Mouse (Mus musculus) adrenal gland, postnatal 25 days (tissue): ENCODE measurements around the gene Syt1. TPM values are rescaled to one million over a fixed set of nuclear protein-coding genes. Genes with fewer than 3 reads are reported as not detected.
A peak's percentile ranks its signal among the peaks of the same experiment; 100 is the strongest.

Experiments
- DNase-seq: peaks from one replicate; pipeline ENCODE4 v3.0.0; 2021; ENCODE audit warnings: mixed read lengths
- total RNA-seq: library from RNA; stranded (reverse); gene quantifications from 2 replicates; pipeline ENCODE4 v1.2.3, GENCODE M21; 2021

The Syt1 gene
- total RNA-seq, 1 experiment from 2014 or later: 12.4 TPM

DNA sequence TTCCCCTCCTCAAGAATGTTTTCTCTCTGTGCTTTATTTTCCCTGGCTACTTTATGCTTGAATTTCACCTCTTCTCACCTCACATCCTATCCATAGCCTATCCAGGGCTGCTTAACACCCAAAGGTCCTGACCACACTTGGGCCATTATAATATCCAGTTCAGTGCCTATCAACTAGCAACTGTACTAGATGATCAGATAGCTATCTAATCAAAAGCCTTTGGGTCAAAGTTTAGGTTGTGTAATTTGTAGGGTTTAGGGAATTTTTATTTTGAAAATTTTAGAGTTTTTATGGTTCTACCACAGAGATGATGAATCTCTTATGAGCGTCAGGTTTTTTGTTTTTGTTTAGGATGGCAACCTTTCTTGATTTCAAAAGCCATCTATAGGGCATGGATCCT lies 125.0 kb downstream of the Syt1 start:
- DNase-seq: no peak

GRCm38 (mm10) chr10:108884520-108884919 lies 126.3 kb downstream of the Syt1 start:
- no peak for DNase-seq

DNA sequence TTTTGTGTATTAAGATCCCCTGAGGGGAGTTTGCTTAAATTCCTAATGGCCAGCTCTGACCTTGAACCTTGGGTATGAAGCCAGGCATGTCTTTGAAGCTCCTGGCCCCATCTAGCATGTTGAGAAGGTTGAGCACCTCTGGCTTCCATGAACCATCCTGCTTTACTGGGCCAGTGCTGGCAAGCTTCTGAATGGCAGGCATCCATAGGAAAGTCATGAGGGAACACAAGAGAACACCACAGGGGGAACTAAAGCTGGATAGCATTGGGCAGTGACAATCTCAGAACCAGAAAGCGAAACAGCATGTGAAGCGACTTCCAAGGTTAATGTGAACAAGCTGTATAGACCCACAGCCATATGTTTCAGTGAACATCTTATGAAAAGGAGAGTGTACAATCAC lies 130.4 kb downstream of the Syt1 start:
- no peak for DNase-seq

DNA sequence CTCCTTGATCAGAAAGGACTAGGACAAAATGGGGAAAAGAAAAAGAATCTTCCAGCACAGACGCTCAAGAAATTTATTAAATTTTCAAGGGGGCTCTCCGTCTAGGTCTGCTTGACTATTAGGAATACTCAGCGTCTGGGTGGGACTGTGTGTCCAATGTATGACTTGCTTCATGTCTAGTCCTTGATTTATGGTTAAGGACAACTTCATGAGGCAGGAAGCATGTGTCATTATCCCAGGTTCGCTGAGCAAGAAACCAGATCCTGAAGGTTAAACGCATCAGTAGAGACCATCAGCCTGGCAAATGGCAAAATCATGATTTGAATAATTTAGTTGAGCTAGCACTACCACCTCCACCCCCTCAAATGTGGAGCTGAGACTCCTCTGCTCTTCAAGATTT lies 135.1 kb downstream of the Syt1 start:
- DNase-seq: no peak

DNA sequence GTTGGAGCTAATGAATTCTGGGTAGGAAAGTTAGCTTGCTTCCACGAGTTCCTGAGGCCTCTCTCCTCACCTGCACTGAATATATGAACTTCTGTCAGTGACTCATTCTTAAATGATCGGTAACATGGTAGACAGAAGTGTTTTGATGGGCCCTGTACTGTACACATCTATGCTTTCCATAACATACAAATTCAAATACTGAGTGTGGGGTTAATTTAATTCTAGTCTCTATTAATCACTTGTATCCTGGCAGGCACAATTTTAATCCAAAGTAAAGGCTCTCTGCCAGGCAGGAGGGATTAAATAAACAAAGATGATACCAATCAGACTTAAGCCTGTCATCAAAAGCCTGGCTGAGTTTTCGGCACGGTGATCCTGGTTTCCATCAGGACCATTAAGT lies 136.1 kb downstream of the Syt1 start:
- DNase-seq: no peak

GRCm38 (mm10) chr10:108872359-108872758 lies 138.4 kb downstream of the Syt1 start:
- no peak for DNase-seq

DNA sequence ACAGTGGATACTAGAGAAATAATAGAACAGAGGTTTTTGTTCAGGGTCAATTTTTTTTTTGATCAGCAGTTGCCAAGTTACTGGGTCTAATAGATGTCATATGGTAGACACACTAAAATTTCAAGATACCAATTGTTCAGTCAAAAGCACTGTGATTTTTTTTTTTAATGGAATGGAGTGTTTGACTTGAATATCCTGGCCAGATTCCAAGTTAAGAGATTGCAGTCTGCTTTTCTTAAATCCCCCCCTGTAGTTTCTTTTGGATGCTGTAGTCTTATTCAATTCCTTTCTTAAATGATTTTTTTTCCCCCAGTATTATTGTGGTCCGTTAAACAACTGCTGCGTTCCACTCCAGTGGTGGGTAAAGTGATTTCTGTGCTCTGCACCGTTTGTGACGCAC lies 140.2 kb downstream of the Syt1 start:
- DNase-seq: no peak

- DNase-seq: no peak
Observed at GRCm38 (mm10) chr10:108868136-108868535, 142.6 kb downstream of the Syt1 start.

DNA sequence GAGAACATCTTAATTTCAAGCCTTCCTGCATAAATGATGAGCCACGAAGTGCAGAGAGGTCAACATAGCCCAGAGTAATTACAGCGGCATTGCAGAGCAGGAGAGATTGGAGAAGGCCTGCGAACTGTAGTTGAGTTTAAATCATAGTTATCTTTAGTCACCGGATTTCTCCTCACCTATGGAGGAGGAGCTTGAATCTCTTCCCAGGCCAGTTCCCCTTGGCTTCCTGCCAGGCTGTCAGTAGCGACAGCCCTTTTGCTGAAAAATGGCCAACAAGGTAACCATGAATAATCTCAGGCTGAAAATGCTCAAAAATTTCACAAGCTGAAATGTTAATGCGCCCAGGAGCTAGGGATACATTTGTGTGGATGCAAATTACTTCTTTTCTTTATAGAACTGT lies 143.6 kb downstream of the Syt1 start:
- peak; percentile 12 for DNase-seq

DNA sequence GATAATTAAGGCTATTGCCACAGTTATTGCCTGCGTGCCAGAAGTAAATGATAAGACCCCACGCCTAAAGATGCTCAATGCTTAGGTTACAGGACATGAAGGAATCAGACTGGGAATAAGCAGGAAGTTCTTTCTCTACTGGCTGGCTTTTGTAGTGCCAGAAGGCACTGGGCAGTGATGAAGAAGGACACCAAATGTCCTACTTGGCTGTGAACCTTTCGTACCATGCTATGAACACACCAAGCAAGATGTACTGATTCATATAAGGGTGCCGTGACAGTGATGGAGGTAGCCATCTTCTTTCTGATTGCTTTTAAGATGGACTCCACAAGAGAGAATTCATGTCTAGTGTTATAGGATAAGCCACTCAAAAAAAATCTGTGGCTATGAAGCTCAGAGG lies 145.2 kb downstream of the Syt1 start:
- DNase-seq: no peak

GRCm38 (mm10) chr10:108855986-108856385 lies 154.8 kb downstream of the Syt1 start:
- DNase-seq: no peak

- no peak for DNase-seq
Observed at GRCm38 (mm10) chr10:108852757-108853156, 158.0 kb downstream of the Syt1 start.

- DNase-seq: no peak
Observed at GRCm38 (mm10) chr10:108837434-108837833, 173.3 kb downstream of the Syt1 start.

GRCm38 (mm10) chr10:108832248-108832647 lies 178.5 kb downstream of the Syt1 start:
- DNase-seq: no peak

GRCm38 (mm10) chr10:108831801-108832200 lies 179.0 kb downstream of the Syt1 start:
- no peak for DNase-seq

GRCm38 (mm10) chr10:108822273-108822672 lies 188.5 kb downstream of the Syt1 start:
- DNase-seq: no peak

GRCm38 (mm10) chr10:108815339-108815738 lies 195.4 kb downstream of the Syt1 start:
- no peak for DNase-seq

DNA sequence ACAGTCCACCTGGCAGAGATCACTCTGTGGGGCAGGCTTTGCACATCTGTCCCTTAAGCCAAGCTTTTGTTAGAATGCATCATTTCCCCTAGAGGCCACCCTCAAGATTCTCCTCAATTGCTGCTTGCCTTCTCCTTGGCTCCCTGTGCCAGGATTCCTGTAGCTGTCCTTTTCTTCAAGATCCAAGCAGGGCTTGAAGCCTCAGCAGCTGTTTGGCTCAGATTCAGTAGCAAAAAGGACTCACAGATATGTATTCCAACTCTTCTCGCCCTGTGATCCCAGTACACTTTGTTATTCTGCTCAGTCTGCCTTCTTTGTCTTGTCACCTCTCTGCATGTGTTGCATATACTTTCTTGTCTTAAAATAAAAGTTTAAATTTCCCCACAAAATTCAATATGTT lies 206.4 kb downstream of the Syt1 start:
- DNase-seq: no peak

DNA sequence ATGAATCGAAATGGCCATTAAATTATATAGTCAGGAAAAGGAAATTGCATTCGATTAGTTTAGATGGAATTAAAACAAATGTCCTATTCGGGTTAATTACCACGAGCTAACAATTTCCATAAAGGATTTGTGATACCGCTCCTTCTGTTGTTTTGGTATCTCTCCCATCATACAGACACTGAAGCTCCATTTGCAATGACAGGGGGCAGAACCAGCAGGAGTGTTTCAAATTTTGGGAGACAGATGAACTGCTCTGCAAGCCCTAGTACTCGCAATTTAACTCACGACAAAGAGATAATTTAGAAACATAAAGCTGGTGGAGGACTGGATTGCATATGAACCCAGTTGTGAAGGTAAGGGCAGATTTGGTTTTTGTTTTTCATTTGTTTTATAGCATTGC lies 210.0 kb downstream of the Syt1 start:
- no peak for DNase-seq

DNA sequence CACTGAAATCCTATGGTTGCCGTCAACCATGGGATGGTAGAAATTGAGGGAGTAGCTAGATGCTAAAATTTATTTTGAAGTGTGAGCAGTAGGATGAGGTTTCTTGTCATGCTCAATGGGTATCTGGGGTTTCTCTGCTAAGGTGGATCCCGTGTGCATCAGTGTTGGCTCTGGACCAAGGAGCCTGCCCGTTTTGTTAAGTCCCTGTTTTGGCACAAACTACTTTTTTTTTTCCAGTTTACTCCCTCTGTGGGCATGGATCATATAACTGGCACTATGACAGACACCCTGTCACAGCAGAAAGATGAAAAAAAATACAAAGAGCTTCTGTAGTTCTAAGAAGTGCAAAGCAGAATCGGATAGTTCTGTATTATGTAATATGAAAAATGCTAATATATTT lies 212.0 kb downstream of the Syt1 start:
- DNase-seq: no peak

DNA sequence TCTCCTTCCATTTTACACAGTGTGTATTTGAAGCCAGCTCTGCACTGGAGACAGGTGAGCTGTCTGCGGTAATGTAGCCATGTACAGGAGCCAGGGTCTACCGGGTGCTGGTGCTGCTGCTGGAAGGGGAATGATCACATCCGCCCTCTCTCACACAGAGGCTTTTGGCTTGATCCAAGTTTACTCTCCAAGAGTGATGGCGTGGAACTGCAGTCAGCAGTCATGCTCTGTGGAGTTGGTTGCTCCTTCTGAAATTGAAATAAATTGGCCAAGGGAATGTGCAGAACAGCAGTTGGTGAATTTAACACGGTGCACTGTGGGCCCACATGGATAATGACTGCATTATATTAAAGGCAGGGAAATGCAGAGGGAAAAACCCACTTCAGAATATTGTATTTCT lies 228.0 kb downstream of the Syt1 start:
- DNase-seq: no peak

- DNase-seq: no peak
Observed at GRCm38 (mm10) chr10:108780614-108781013, 230.2 kb downstream of the Syt1 start.

GRCm38 (mm10) chr10:108776735-108777134 lies 234.0 kb downstream of the Syt1 start:
- DNase-seq: no peak

GRCm38 (mm10) chr10:108771081-108771480 lies 239.7 kb downstream of the Syt1 start:
- no peak for DNase-seq

- DNase-seq: no peak
Observed at GRCm38 (mm10) chr10:108765564-108765963, 245.2 kb downstream of the Syt1 start.

DNA sequence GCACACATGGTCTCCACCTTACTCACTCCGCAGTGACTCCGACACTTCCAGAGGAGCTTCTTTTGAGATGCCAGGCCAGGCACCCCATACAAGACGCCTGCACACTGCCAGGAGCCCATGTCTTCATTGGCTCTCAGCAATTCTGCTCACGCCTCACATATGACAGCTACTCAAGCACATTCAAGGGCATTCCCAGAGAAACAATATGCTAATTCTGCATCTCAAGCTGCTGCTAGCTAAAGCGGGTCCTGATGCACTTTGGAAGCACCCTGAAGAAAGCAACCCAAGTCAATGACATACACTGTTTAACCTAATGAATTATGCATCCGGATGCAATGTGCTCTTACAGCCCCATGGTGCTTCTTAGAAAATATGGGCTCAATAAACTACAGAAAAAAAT lies 247.1 kb downstream of the Syt1 start:
- no peak for DNase-seq
